Mouse (Mus musculus) bone marrow, adult 2 months (tissue): Measurements from ENCODE around the gene Clps. TPM values are rescaled to one million over a fixed set of nuclear protein-coding genes. Genes with fewer than 3 reads are reported as not detected.

Experiments
- H3K27ac ChIP-seq: fragments of 200-500 bp; 2 replicates; pipeline ENCODE4 v1.5.1; 2012; ENCODE audit warnings: low read depth, mild to moderate bottlenecking, control low read depth, inconsistent platforms, low read length; ENCODE audit not compliant: control insufficient read depth, poor library complexity, insufficient read depth
- H3K4me1 ChIP-seq: fragments of 200-500 bp; 2 replicates; pipeline ENCODE4 v1.6.1; 2011; ENCODE audit warnings: low read length; ENCODE audit not compliant: control insufficient read depth, insufficient read depth
- H3K4me3 ChIP-seq: fragments of 200-500 bp; replicated peaks from 2 replicates; pipeline ENCODE3; 2011; ENCODE audit warnings: mild to moderate bottlenecking, low read depth, low read length, control low read depth; ENCODE audit not compliant: control insufficient read depth
- CTCF ChIP-seq: fragments of 200-500 bp; IDR thresholded peaks from 2 replicates; pipeline ENCODE4 v1.5.1; 2011; ENCODE audit warnings: low read length, control low read depth; ENCODE audit not compliant: control insufficient read depth, insufficient read depth
- POLR2A ChIP-seq: fragments of 200-500 bp; IDR thresholded peaks from 2 replicates; pipeline ENCODE4 v1.6.1; 2011; ENCODE audit warnings: low read depth, mild to moderate bottlenecking, control low read depth, low read length, borderline replicate concordance; ENCODE audit not compliant: control insufficient read depth
- WGBS: fragments of 180-500 bp; shearing (Covaris S2); methylation state at CpG from one replicate; pipeline ENCODE4 v1.1.7; 2018; 5-methylcytosine and 5-hydroxymethylcytosine counted together
- polyA plus RNA-seq: library from polyadenylated mRNA; stranded (reverse); fragments of >200 nt; gene quantifications from 2 replicates; pipeline ENCODE4 v1.2.4, GENCODE M21; 2011; ENCODE audit warnings: low replicate concordance; ENCODE audit not compliant: missing spikeins, insufficient read depth, insufficient read length

Clps gene
- not detected in 2 replicates for polyA plus RNA-seq

DNA sequence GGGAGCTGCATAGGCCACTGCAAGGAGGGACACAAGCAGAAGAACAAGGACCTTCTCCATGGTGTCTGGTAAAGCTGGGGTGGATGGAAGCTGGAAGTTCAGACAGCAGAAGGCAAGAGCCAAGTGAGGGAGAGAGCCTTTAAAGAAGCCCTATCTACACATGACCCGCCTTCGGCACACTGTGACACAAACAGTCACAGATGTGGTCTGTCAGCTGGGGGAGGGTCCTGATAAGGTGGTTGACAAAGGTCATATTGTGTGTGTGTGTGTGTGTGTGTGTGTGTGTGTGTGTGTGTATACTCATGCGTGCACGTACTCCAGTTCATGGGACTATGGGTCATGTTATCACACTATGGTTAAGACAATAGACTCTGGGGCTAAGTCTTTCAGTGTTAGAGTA lies at the start of gene Clps:
Gene Clps, minus strand, starts transcription at position 169 of the 400 bp plus-strand sequence.
- TF ChIP-seq POLR2A (no peak), CTCF (no peak)

DNA sequence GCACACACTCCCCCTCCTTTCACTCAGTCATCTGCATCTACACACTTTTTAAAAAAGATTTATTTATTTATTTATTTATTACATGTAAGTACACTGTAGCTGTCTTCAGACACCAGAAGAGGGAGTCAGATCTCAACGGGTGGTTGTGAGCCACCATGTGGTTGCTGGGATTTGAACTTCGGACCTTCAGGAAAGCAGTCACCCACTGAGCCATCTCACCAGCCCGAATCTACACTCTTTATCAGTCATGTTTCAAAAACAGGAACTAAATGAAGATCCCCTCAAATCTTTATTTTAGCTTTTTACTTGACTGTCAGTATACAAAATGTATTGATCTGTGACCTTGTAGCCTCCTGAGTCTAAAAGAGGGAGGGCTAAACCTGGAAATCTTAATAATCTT lies 49.0 kb upstream of the Clps start:
- Histone ChIP-seq H3K4me1 (no peaks in the 10 kb centered on the region; the same call in 1 of the 2 replicates), H3K4me3 (no peak overlapping the region), H3K27ac (no peak overlapping the region)
- 34% methylated on average over 3 of the region's 3 CpGs for WGBS
- TF ChIP-seq CTCF, result no peak
- no peak for TF ChIP-seq POLR2A

More for the DNA sequence above, at the start of gene Clps:
- Histone ChIP-seq H3K4me3 (no peak within 1 kb of the TSS), H3K4me1 (no peaks in the 10 kb centered on the region), H3K27ac (no peak within 1 kb of the TSS)
- 72% methylated on average over 4 of the region's 4 CpGs for WGBS

DNA sequence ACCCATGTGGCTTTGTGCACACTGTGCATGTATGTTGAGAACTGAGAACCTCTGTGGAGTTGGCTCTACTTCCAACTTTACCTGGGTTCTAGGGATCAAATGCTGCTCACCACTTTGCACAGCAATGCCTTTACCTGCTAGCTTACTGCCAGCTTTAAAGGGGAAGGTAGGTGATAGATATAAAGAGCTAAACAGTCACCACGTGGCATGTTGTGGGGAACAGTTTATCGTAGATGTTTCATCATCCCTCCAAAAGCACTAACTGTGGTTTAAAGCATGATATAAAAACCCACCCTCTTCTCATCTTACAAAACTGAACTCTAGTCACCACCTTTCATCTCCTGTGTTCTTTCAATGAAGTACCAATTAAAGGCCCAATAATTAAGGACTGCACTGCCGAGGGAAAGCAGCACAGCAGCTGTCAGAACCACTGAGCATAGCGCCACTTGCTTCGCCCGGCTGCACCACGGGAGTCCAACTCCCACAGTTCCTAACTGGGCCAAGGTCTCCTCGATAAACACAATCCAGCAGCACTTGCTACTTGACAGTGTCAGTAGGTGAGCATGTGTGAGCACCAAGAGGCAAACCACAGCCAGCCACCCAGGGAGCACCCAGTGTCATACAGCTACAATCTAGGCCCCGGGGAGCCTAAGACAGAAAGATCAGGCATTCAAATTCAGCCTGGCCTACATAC lies 41.1 kb upstream of the Clps start:
- TF ChIP-seq POLR2A, result no peak
- TF ChIP-seq CTCF, result no peak
- no peak overlapping the region for H3K27ac ChIP-seq
- 77% methylated on average over 9 of the region's 9 CpGs for WGBS
- no peak overlapping the region for H3K4me3 ChIP-seq
- H3K4me1 ChIP-seq, result no peaks in the 10 kb centered on the region; the same call in 1 of the 2 replicates

DNA sequence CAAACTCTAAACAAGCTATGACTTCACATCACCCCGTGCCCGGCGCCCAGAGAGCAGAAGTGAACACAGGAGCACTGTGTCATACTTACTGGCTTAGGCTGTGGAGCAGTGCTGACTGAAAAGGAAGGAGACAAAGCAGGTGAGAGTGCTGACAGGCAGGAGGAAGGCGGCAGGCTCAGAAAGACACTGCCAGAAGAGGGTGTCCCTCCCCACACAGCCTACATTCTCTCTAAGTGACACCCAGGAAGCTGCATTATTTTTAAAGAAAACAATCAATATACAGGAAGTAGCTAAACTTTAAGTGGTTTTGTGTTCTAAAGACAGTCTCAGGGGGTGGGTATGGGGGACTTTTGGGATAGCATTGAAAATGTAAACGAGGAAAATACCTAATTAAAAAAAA lies 40.2 kb upstream of the Clps start:
- Histone ChIP-seq H3K4me1 (no peaks in the 10 kb centered on the region; the same call in 1 of the 2 replicates), H3K27ac (no peak overlapping the region), H3K4me3 (no peak overlapping the region)
- TF ChIP-seq POLR2A, result no peak
- no peak for TF ChIP-seq CTCF
- WGBS, result 76% methylated on average over 5 of the region's 5 CpGs

DNA sequence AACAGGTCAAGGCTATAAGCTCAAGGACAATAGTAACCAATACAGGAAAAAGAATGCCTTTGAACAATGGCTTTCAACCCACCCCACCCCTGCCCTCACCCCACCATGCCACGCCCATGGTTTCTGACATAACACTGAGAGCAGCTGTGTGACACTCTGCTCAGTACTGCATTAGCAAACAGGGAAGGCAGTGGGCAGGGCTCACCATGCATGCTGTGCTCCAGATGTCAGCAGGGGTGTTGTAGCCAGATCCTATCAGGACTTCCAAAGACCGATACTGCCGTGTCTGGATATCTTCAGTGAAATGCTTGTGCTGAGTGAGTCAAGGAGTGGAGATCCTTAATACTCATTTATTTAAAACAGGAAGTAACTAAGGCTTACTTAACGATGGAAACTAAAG lies 33.4 kb upstream of the Clps start:
- H3K4me3 ChIP-seq, result no peak overlapping the region
- no peak overlapping the region for H3K27ac ChIP-seq
- WGBS, result 55% methylated on average over 4 of the region's 4 CpGs
- TF ChIP-seq POLR2A, result no peak
- TF ChIP-seq CTCF, result no peak
- H3K4me1 ChIP-seq, result peaks cover 4% of the 10 kb centered on the region; the same call in 1 of the 2 replicates

DNA sequence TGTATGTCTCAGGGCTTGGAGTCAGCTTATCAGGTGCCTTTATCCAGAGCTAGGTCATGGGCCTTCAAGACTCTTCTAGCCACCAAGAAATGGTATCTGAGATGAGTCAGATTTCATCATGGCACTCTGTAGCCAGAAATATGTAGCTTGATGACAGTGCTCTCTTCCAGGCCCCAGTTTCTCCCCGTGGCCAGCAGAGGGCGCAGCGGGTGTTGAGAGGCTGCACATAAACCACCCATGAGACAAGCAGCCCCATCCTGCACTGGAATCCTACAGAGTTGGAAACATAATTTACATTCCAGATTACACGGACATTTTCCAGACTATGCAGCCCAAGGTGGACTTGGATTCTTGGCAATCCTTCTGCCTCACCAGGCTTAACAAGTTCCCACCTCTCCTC lies 32.4 kb upstream of the Clps start:
- TF ChIP-seq POLR2A, result no peak
- TF ChIP-seq CTCF, result peak; percentile 90
- 13% methylated on average over 4 of the region's 4 CpGs for WGBS
- H3K4me3 ChIP-seq, result no peak overlapping the region
- H3K27ac ChIP-seq, result no peak overlapping the region
- peaks cover 6% of the 10 kb centered on the region; the same call in 1 of the 2 replicates for H3K4me1 ChIP-seq

DNA sequence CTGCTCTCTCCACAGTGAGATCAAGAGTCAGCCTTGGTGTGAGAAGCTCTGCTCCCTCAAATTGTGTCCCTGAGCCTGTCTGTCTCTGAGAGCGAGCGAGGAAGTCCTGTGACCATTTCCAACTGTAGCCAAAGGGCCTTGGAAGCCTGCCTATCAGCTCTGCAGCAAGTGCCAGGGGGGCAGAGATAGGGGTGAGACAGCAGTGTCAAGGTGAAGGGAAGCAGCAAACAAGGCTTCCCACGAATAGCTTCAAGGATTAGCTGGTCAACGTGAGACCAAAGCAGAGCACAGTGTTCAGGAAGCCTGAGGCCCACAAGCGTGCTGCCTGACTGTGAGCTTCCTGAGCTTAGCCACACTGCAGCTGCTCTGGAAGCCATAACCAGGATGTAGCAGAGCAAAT lies 30.9 kb upstream of the Clps start:
- Histone ChIP-seq H3K27ac (no peak overlapping the region), H3K4me3 (no peak overlapping the region), H3K4me1 (peaks cover 6% of the 10 kb centered on the region; the same call in 1 of the 2 replicates)
- no peak for TF ChIP-seq POLR2A
- no peak for TF ChIP-seq CTCF
- 37% methylated on average over 5 of the region's 5 CpGs for WGBS

DNA sequence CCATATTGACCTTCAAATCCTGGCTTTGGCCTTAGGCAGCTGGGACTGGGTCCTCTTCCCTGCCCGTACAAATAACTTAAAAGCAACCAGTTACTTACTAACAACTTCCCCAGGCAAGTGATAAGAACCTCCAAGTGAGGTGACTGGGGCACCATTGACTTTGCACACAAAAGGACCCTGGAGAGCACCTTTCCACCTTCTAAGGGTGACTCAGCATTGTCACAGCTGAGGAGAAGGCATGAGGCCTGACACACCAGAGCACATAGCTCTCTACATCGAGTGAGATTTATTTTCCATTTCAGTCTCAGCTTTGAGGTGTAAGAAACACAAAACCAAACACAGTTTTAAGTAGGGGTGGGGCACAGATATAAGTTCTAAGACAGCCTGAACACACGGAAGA lies 30.0 kb upstream of the Clps start:
- 64% methylated on average over 3 of the region's 3 CpGs for WGBS
- peaks cover 6% of the 10 kb centered on the region; the same call in 1 of the 2 replicates for H3K4me1 ChIP-seq

More for the DNA sequence above, 30.0 kb upstream of the Clps start:
- no peak for TF ChIP-seq CTCF
- no peak for TF ChIP-seq POLR2A
- no peak overlapping the region for H3K4me3 ChIP-seq
- H3K27ac ChIP-seq, result no peak overlapping the region
